Mouse (Mus musculus) urinary bladder, postnatal 36 days (tissue): ENCODE measurements around the gene Cd1d1.
A peak's percentile ranks its signal among the peaks of the same experiment; 100 is the strongest.
"Not testable (repeated sequence)": the region's sequence is repeated elsewhere in the genome, so short reads cannot be mapped to it uniquely, and the experiment has no call there.

Experiments used
- DNase-seq, 2 experiments: peaks; one replicate each; pipeline ENCODE4 v3.0.0; 2022; ENCODE audit warnings: low spot score in 2 of 2, mixed read lengths in 1 of 2

Cd1d1 gene

DNA sequence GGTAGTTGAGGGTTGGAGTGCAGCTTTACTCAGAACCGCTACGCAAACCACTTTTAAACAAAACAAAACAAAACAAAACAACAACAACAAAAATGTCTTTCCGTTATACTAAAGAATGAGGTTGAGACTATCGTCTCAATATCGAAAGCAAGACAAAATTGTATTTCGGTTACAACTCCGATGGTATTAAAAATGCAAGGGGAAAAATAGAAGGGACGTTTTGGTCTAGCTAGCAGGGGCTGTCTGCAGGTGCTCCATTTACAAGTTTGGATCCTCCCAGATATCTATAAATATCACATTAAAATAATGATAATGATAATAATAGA, at the start of gene Cd1d1:
Gene Cd1d1 (minus strand): TSS at position 27 of the 326 bp plus-strand sequence.
- DNase-seq, result no peak

GRCm38 (mm10) chr3:87047801-87048200, 48.6 kb upstream of the Cd1d1 start:
- no peak for DNase-seq

- DNase-seq, result no peak
Observed at GRCm38 (mm10) chr3:87041733-87042132, 42.5 kb upstream of the Cd1d1 start.

- DNase-seq, result no peak
Observed at GRCm38 (mm10) chr3:87038500-87038899, 39.3 kb upstream of the Cd1d1 start.

DNA sequence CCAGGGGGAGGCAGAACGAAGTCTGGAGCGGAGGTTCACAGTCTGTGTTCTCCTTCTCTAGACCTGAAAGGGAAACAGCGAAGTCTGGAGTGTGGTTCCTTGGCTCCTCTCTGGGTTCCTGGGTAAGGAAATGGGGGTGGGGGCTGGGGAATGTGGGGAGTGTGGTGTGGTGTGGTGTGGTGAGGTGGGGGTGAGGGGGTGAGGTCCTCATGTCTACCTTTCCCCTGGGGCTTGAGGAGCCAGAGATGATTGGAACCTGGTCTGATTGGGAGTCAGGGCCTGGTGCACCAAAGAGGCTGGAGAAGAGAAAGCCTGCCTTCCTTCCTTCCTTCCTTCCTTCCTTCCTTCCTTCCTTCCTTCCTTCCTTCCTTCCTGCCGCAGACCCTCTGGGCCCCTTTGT, 34.8 kb upstream of the Cd1d1 start:
- DNase-seq, result no peak

DNA sequence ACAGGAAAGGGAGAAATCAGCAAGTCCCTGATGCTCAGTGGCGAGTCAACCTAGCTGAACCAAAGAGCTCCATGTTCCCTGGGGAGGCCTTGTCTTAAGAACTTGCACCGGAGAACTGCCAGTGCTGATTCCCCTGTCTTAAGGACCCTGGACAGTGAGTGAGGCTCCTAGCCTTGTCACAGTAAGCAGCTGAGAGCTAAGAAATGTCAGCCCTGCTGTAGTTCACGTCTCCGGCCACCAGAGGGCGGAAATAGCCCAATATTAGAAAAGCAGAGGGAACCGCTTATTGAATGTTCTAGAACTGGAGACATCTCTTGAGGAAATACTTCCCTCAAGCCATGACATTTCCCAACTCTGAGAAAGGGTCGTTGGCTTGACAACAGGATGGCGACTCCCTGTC, 34.1 kb upstream of the Cd1d1 start:
- DNase-seq, result peak; percentile 70 to 77

- DNase-seq, result peak; percentile 35 to 57
Observed at GRCm38 (mm10) chr3:87030855-87031254, 31.6 kb upstream of the Cd1d1 start.

- DNase-seq, result no peak
Observed at GRCm38 (mm10) chr3:87017707-87018106, 18.5 kb upstream of the Cd1d1 start.

DNA sequence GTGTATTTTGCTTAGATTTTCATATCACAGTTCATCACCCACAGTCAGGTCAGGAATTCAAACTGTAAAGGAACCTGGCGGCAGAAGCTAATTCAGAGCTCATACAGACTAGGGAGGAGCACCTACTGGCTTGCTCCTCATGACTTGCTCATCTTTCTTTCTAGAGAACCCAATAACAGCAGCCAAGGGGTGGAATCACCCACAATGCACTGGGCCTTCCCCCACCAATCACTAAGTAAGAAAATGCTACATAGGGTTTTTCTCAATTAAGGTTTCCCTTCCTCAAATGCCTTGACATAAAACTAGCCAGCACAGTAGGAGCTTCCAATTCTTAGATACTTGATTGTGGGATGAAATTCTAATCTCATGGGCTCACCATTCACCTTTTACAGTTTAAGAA, 17.8 kb upstream of the Cd1d1 start:
- no peak for DNase-seq

- no peak for DNase-seq
Observed at GRCm38 (mm10) chr3:87015931-87016330, 16.7 kb upstream of the Cd1d1 start.

DNA sequence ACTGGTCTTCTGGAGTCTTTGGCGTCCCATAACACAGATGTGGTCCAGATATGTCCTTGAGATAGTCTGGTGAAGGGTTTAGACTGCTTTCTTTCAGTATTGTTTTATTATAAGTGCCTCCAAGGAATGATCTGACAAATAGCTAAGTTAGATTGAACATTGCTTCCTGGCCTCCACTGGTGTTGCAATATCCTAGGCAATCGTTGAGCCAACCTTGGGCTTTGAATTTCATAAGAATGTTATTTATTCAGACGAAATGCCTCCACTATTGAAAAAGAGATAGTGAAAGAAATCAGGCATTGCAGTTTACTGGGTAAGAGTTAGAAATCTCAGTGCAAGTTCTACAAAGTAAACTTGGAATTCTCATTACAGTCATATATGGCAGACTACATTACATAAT, 13.2 kb upstream of the Cd1d1 start:
- DNase-seq, result not testable (repeated sequence)

DNA sequence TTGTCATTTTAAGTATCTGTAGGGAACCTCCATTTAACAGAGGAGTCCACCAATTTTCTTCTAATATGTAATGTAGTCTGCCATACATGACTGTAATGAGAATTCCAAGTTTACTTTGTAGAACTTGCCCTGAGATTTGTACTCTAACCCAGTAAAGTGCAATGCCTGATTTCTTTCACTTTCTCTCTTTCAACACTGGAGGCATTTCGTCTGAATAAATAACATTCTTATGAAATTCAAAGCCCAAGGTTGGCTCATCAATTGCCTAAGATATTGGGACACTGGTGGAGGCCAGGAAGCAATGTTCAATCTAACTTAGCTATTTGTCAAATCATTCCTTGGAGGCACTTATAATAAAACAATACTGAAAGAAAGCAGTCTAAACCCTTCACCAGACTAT, 9.0 kb upstream of the Cd1d1 start:
- DNase-seq, result not testable (repeated sequence)

DNA sequence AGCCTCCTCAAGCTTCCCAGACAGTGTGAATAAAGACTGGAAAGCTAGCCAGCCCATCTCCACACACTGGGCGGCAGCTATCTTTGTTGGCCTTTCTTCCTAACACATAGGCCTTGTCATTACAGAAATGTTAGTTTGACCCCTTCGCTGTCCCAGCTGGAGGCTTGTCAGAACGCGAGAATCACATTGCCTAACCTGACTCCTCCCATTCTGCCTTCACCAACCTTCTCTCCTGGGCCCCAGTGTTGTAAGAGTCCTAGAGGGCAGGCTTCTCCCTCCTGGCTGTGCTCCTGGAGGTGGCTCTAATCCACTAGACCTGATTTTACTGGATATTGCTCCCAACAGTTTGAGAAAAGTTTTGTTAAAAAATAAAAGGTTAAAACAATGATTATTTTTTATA, 1.4 kb upstream of the Cd1d1 start:
- peak in 1 of 2 experiments; percentile 46 for DNase-seq

- no peak for DNase-seq
Observed at GRCm38 (mm10) chr3:87000051-87000450, 810 bp upstream of the Cd1d1 start.

GRCm38 (mm10) chr3:86998433-86999414, 517 bp downstream of the Cd1d1 start:
- peak; percentile 58 to 78 for DNase-seq

DNA sequence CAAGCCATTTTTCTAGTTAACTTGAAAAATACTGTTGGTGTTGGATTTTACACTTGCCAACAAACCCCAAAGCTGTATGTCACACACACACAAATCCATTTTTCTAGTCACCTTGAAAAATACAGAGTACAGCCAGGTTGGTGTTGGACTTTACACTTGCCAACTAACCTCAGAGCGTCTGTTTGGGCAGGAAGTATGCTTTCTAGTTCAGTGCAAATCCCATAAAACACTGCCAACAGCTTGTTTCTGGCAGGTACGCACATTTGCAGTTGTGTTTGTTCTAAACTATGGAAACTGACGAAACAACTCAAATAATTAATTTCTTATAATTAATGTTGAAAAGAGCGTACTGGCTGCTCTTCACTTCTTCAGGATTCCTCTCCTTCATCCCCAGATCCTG, 3.1 kb downstream of the Cd1d1 start:
- DNase-seq, result no peak

DNA sequence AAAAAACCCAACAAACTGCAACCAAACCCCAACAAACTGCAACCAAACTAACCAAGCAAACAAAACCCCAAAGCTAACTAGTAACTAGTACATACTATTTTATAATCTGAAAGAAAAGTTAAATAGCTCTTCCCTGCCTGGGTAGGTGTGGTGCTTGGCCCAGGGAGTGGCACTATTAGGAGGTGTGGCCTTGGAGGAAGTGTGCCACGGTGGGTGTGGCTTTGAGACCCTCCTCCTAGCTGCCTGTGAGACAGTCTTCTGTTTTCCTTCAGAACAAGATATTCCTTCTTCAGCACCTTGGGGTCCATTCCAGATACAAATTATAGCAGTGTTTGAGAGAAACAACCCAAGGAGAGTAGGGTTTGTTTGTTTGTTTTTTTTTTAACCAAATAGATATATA, 3.9 kb downstream of the Cd1d1 start:
- DNase-seq, result no peak

DNA sequence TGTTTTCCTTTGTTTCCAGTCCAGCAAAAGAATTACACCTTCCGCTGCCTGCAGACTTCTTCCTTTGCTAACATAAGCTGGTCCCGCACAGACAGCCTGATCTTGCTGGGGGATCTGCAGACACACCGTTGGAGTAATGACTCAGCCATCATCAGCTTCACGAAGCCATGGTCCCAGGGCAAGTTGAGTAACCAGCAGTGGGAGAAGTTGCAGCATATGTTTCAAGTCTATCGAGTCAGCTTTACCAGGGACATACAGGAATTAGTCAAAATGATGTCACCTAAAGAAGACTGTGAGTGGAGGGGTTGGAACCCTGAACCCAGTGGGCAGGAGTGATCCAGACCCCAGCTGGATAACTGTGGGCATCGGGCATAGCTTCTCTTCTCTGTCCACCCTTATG, 12.3 kb downstream of the Cd1d1 start:
- not testable (repeated sequence) for DNase-seq

DNA sequence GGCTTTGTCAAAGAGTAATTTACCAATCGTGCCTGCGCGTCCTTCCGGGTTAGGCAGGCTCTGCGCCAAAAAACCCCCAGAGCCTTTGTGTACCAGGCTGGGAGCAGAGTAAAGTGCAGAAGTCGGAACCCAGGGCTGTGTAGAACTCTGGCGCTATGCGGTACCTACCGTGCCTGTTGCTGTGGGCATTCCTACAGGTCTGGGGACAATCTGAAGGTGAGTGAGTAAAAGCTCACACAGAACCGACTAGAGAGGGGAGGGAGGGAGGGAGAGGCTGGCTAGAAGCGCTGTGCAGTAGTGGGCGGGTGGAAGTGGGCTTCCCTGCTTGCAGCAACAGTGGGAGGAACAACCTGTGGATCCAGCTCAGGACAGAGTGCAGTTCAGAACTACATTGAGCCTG, 12.8 kb downstream of the Cd1d1 start:
- DNase-seq, result no peak

DNA sequence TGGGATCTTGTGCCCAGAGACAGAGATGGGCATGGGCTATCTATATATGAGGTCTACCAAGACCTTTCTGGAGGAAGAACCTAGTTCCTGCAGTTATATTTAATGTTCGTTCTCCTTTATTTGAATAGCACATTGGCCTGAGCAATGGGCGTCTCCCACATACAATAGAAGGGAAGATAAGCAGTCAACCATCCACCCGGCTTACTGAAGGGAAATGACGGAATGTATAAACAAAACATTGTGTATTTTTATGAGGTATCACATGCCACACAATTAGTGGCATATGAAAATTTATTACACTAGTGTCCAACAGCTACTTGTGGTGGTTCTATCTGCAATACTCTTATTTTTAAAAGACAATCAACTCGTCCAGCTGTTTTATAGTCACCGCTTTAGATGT, 15.9 kb downstream of the Cd1d1 start:
- DNase-seq, result no peak

DNA sequence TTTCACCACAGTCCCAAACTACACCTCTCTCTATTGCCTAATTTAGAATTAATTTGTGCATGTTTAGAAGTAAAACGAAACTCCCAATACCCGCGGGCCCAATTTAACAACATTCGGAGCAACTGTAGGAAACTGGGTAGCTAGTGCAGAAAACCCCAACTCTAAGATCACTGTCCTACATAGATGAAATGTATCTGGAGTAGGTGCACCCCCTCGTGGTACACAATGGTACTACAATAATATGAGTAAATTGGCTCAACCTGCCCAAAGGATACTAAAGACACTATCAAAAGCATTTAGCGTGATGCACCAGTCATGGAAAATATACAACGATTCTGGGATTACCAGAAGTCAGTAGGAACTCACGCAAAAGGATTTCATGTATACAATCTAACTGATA, 22.7 kb downstream of the Cd1d1 start:
- peak; percentile 15 to 17 for DNase-seq

DNA sequence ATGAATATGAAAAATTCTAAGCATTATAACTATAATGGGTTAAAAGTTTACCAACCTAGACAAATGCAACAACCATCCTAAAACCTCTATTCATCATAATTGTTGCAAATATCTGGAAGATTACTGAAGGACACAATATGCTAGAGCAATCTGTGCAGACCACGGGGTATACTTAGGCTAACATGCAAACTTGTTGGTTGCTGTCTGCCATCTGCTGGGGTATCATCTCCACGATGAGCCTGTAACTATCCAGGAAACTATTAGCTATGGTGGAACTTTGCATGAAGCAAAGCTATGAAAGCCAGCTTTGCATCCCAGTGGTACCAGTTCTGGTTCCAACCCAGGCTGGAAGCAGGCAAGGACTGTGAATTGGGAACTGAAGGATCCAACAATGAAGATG, 24.1 kb downstream of the Cd1d1 start:
- no peak for DNase-seq

- no peak for DNase-seq
Observed at GRCm38 (mm10) chr3:86962665-86963435, 36.4 kb downstream of the Cd1d1 start.
